Mouse (Mus musculus): ENCODE measurements around the gene Tmem184b. TPM values are rescaled to one million over a fixed set of nuclear protein-coding genes. Genes with fewer than 3 reads are reported as not detected.

The Tmem184b gene
- total RNA-seq, 2 experiments from 2014 or later: 4.8 to 9.4 TPM

GRCm38 (mm10) chr15:79347845-79348506 is 55.4 kb downstream of the Tmem184b start:
- ATAC-seq (replicated peaks; ENCODE audit: low FRiP score, poor library complexity, severe bottlenecking): no peak

GRCm38 (mm10) chr15:79347165-79347844 is 56.1 kb downstream of the Tmem184b start:
- peak; percentile 48 for ATAC-seq (replicated peaks; ENCODE audit: low FRiP score, poor library complexity, severe bottlenecking)

- no peak for ATAC-seq (replicated peaks; ENCODE audit: low FRiP score, poor library complexity, severe bottlenecking)
Observed at GRCm38 (mm10) chr15:79346051-79346793, 57.1 kb downstream of the Tmem184b start, which contains the start of gene Maff. Gene Maff (plus strand): TSS chr15:79346621.

- ATAC-seq (replicated peaks; ENCODE audit: low FRiP score, poor library complexity, severe bottlenecking): no peak
Observed at GRCm38 (mm10) chr15:79344627-79345026, 58.7 kb downstream of the Tmem184b start.

GRCm38 (mm10) chr15:79342641-79343337 is 60.6 kb downstream of the Tmem184b start:
- no peak for ATAC-seq (replicated peaks; ENCODE audit: low FRiP score, poor library complexity, severe bottlenecking)

- ATAC-seq (replicated peaks; ENCODE audit: low FRiP score, poor library complexity, severe bottlenecking): no peak
Observed at GRCm38 (mm10) chr15:79338978-79339377, 64.4 kb downstream of the Tmem184b start.

- ATAC-seq (replicated peaks; ENCODE audit: low FRiP score, poor library complexity, severe bottlenecking): no peak
Observed at GRCm38 (mm10) chr15:79335061-79335655, 68.2 kb downstream of the Tmem184b start.

GRCm38 (mm10) chr15:79333409-79333808 is 70.0 kb downstream of the Tmem184b start:
- ATAC-seq (replicated peaks; ENCODE audit: low FRiP score, poor library complexity, severe bottlenecking): peak; percentile 92

GRCm38 (mm10) chr15:79330521-79330920 is 72.8 kb downstream of the Tmem184b start:
- ATAC-seq (replicated peaks; ENCODE audit: low FRiP score, poor library complexity, severe bottlenecking): no peak

GRCm38 (mm10) chr15:79329979-79330363 is 73.4 kb downstream of the Tmem184b start:
- ATAC-seq (replicated peaks; ENCODE audit: low FRiP score, poor library complexity, severe bottlenecking): no peak

- ATAC-seq (replicated peaks; ENCODE audit: low FRiP score, poor library complexity, severe bottlenecking): no peak
Observed at GRCm38 (mm10) chr15:79329346-79329978, 73.9 kb downstream of the Tmem184b start.

GRCm38 (mm10) chr15:79328939-79329275 is 74.5 kb downstream of the Tmem184b start:
- no peak for ATAC-seq (replicated peaks; ENCODE audit: low FRiP score, poor library complexity, severe bottlenecking)

GRCm38 (mm10) chr15:79328058-79328938 is 75.1 kb downstream of the Tmem184b start, which contains the start of gene Pla2g6:
Gene Pla2g6 (minus strand): TSS chr15:79328390.
- peak; percentile 97 for ATAC-seq (replicated peaks; ENCODE audit: low FRiP score, poor library complexity, severe bottlenecking)

GRCm38 (mm10) chr15:79326971-79327961 is 76.1 kb downstream of the Tmem184b start:
- ATAC-seq (replicated peaks; ENCODE audit: low FRiP score, poor library complexity, severe bottlenecking): peak; percentile 54

- no peak for ATAC-seq (replicated peaks; ENCODE audit: low FRiP score, poor library complexity, severe bottlenecking)
Observed at GRCm38 (mm10) chr15:79326264-79326663, 77.1 kb downstream of the Tmem184b start.

GRCm38 (mm10) chr15:79325742-79326141 is 77.6 kb downstream of the Tmem184b start:
- ATAC-seq (replicated peaks; ENCODE audit: low FRiP score, poor library complexity, severe bottlenecking): no peak

GRCm38 (mm10) chr15:79324373-79324772 is 79.0 kb downstream of the Tmem184b start:
- ATAC-seq (replicated peaks; ENCODE audit: low FRiP score, poor library complexity, severe bottlenecking): no peak
